In genomic region chr16:34772445-34773032, GRCm38 (mm10) we compare ENCODE assay signal across 15 mouse cellular contexts. TPM values are rescaled to one million over a fixed set of nuclear protein-coding genes. Genes with fewer than 3 reads are reported as not detected.
DNase-seq lines count a peak whose midpoint lies in the region; ATAC-seq lines count a peak whose summit lies in the region.
"Had no signal": no experiment of that assay in that cellular context is flagged by ENCODE, and none has a peak within 500 bp of the region (broad histone marks: within the 10 kb centered on the region; RNA-seq: fewer than 3 reads in every experiment).

No protein-coding gene starts in this region.

- no peaks in the 10 kb centered on the region for H3K27me3 ChIP-seq in hindbrain, embryonic 11.5 days (ENCODE audit: control insufficient read depth, insufficient read depth, low read length)
- no peaks in the 10 kb centered on the region for H3K27me3 ChIP-seq in hindbrain, embryonic 13.5 days
- no peaks in the 10 kb centered on the region for H3K27me3 ChIP-seq in hindbrain, embryonic 15.5 days
- H3K27me3 ChIP-seq in midbrain, embryonic 15.5 days (replicated peaks) = no peaks in the 10 kb centered on the region
- H3K27me3 ChIP-seq: heart, embryonic 13.5 days had no signal

- ATAC-seq in hindbrain, embryonic 11.5 days (ENCODE audit: low FRiP score) = peak; percentile 59
- ATAC-seq in hindbrain, embryonic 13.5 days (ENCODE audit: low FRiP score) = no peak
- 0 out of 2 replicates have a peak, but pooled peaks have one; percentile 51 for ATAC-seq in hindbrain, embryonic 15.5 days (ENCODE audit: low FRiP score, low read depth)
- ATAC-seq in midbrain, embryonic 15.5 days (replicated peaks) = peak; percentile 93

- 40% methylated on average over 4 of the region's 4 CpGs for WGBS in hindbrain, embryonic 11.5 days
- 16% methylated on average over 4 of the region's 4 CpGs for WGBS in hindbrain, embryonic 13.5 days
- WGBS in hindbrain, embryonic 15.5 days = 13% methylated on average over 4 of the region's 4 CpGs
- 2% methylated on average over 4 of the region's 4 CpGs for WGBS in midbrain, embryonic 15.5 days

- DNase-seq in hindbrain, embryonic 11.5 days (ENCODE audit: low spot score) = peak; percentile 65
- DNase-seq in brain, embryonic 18.5 days (ENCODE audit: low read depth, low spot score) = peak; percentile 22
- no peak for DNase-seq in adrenal gland, postnatal 36 days
- DNase-seq in cerebellum, postnatal 36 days = no peak
- DNase-seq in urinary bladder, postnatal 36 days (ENCODE audit: low spot score in 2 of 2) = no peak
- DNase-seq: adrenal gland, postnatal 14 days; cerebellum, adult 11 months; gastrocnemius, postnatal 36 days; right cerebral cortex, postnatal 14 days; thymus, adult 2 months had no signal

- no peaks in the 10 kb centered on the region for H3K36me3 ChIP-seq in hindbrain, embryonic 11.5 days (ENCODE audit: control insufficient read depth, insufficient read depth, low read length)
- H3K36me3 ChIP-seq in hindbrain, embryonic 13.5 days = no peaks in the 10 kb centered on the region
- H3K36me3 ChIP-seq in hindbrain, embryonic 15.5 days = no peaks in the 10 kb centered on the region
- H3K36me3 ChIP-seq in midbrain, embryonic 15.5 days (replicated peaks) = no peaks in the 10 kb centered on the region
- H3K36me3 ChIP-seq: G1E; heart, embryonic 13.5 days had no signal

- no peaks in the 10 kb centered on the region for H3K4me1 ChIP-seq in hindbrain, embryonic 11.5 days (replicated peaks; ENCODE audit: control insufficient read depth, insufficient read depth, low read length)
- H3K4me1 ChIP-seq in hindbrain, embryonic 13.5 days (replicated peaks) = 0 out of 2 replicates have a peak, but pooled peaks cover 13% of the 10 kb centered on the region
- peaks cover 11% of the 10 kb centered on the region for H3K4me1 ChIP-seq in hindbrain, embryonic 15.5 days (replicated peaks)
- peaks cover 14% of the 10 kb centered on the region for H3K4me1 ChIP-seq in midbrain, embryonic 15.5 days
- H3K4me1 ChIP-seq: heart, embryonic 13.5 days had no signal

- H3K27ac ChIP-seq in hindbrain, embryonic 11.5 days (ENCODE audit: low read depth, low read length) = no peak overlapping the region
- no peak overlapping the region for H3K27ac ChIP-seq in hindbrain, embryonic 13.5 days
- no peak overlapping the region for H3K27ac ChIP-seq in hindbrain, embryonic 15.5 days (replicated peaks)
- H3K27ac ChIP-seq in midbrain, embryonic 15.5 days = peak overlapping the region; percentile 19
- H3K27ac ChIP-seq: heart, embryonic 13.5 days had no signal

- H3K9ac ChIP-seq in hindbrain, embryonic 11.5 days (ENCODE audit: low read depth, low read length) = no peak overlapping the region
- H3K9ac ChIP-seq in hindbrain, embryonic 13.5 days = no peak overlapping the region
- no peak overlapping the region for H3K9ac ChIP-seq in hindbrain, embryonic 15.5 days
- H3K9ac ChIP-seq in midbrain, embryonic 15.5 days = no peak overlapping the region
- H3K9ac ChIP-seq: heart, embryonic 13.5 days had no signal

- no peak overlapping the region for H3K4me2 ChIP-seq in hindbrain, embryonic 11.5 days (replicated peaks; ENCODE audit: low read depth, low read length)
- no peak overlapping the region for H3K4me2 ChIP-seq in hindbrain, embryonic 13.5 days
- H3K4me2 ChIP-seq in hindbrain, embryonic 15.5 days = no peak overlapping the region
- no peak overlapping the region for H3K4me2 ChIP-seq in midbrain, embryonic 15.5 days
- H3K4me2 ChIP-seq: heart, embryonic 13.5 days had no signal

- no peak overlapping the region for H3K4me3 ChIP-seq in hindbrain, embryonic 11.5 days (ENCODE audit: low read depth, low read length)
- no peak overlapping the region for H3K4me3 ChIP-seq in hindbrain, embryonic 13.5 days
- no peak overlapping the region for H3K4me3 ChIP-seq in hindbrain, embryonic 15.5 days
- no peak overlapping the region for H3K4me3 ChIP-seq in midbrain, embryonic 15.5 days
- H3K4me3 ChIP-seq: heart, embryonic 13.5 days had no signal

- no peaks in the 10 kb centered on the region for H3K9me3 ChIP-seq in hindbrain, embryonic 11.5 days (ENCODE audit: control insufficient read depth, low read length)
- no peaks in the 10 kb centered on the region for H3K9me3 ChIP-seq in hindbrain, embryonic 13.5 days
- no peaks in the 10 kb centered on the region for H3K9me3 ChIP-seq in hindbrain, embryonic 15.5 days
- no peaks in the 10 kb centered on the region for H3K9me3 ChIP-seq in midbrain, embryonic 15.5 days
- H3K9me3 ChIP-seq: G1E; heart, embryonic 13.5 days had no signal

RNA-seq across cellular contexts. Expression of gene Mylk, which starts 27.5 kb away (rescaled TPM):
- polyA plus RNA-seq in hindbrain, embryonic 11.5 days (2014; fragmentation: Nextera tagmentation; extraction: Ambion mirVana) = 3.7 and 4.5 TPM in 2 replicates
- 4.9 and 5.0 TPM in 2 replicates for polyA plus RNA-seq in hindbrain, embryonic 13.5 days (2015; fragmentation: Nextera tagmentation; extraction: Ambion mirVana)
- polyA plus RNA-seq in hindbrain, embryonic 15.5 days (2015; fragmentation: Nextera tagmentation; extraction: Ambion mirVana) = 5.3 and 6.4 TPM in 2 replicates
- 4.1 and 4.9 TPM in 2 replicates for polyA plus RNA-seq in midbrain, embryonic 15.5 days (2015; fragmentation: Nextera tagmentation; extraction: Ambion mirVana)
- 10 to 100 TPM; 37.8 to 45.8 TPM for total RNA-seq in adrenal gland, postnatal 36 days (2021)
- polyA plus RNA-seq: G1E had no signal

Comparison
In these comparisons a context has a peak if more than half of its experiments do, and no peak if none do; other contexts are left out.
1. DNase-seq: peak in hindbrain, embryonic 11.5 days (single experiment) and brain, embryonic 18.5 days (single experiment); none in adrenal gland, postnatal 36 days (0 of 2), cerebellum, postnatal 36 days (0 of 2) and urinary bladder, postnatal 36 days (0 of 2).